8 mouse cellular contexts compared by ENCODE assay signal in genomic region chr17:24351760-24352357, GRCm38 (mm10). TPM values are rescaled to one million over a fixed set of nuclear protein-coding genes. Genes with fewer than 3 reads are reported as not detected.
DNase-seq lines count a peak whose midpoint lies in the region; ATAC-seq lines count a peak whose summit lies in the region.

TSS of gene Abca3 (plus strand) at chr17:24351950.

- peak within 1 kb of the TSS; percentile 87 for H3K9ac ChIP-seq in heart, embryonic 14.5 days (ENCODE audit: low read length)
- H3K9ac ChIP-seq in liver, embryonic 13.5 days = peak within 1 kb of the TSS; percentile 97
- peak within 1 kb of the TSS; percentile 85 for H3K9ac ChIP-seq in stomach, embryonic 16.5 days (ENCODE audit: low read length)

- peak; percentile 98 for DNase-seq in CD4-positive helper T cell, adult 2 months (ENCODE audit: low read depth, low spot score)
- peak; percentile 88 for DNase-seq in fibroblast of lung, adult 2 months (ENCODE audit: low read depth)
- peak; percentile 97 for DNase-seq in kidney, postnatal 14 days
- peak; percentile 91 for DNase-seq in liver, embryonic 13.5 days
- peak; percentile 95 for DNase-seq in neural tube, embryonic 10.5 days (ENCODE audit: extremely low spot score, low spot score)

- peak within 1 kb of the TSS; percentile 96 for H3K4me2 ChIP-seq in heart, embryonic 14.5 days (ENCODE audit: low read length)
- peak within 1 kb of the TSS; percentile 97 for H3K4me2 ChIP-seq in liver, embryonic 13.5 days
- H3K4me2 ChIP-seq in stomach, embryonic 16.5 days (ENCODE audit: low read depth, low read length) = peak within 1 kb of the TSS; percentile 99

- H3K4me3 ChIP-seq in brown adipose tissue, adult 24 weeks (ENCODE audit: insufficient read depth, low read depth, low read length) = peak within 1 kb of the TSS; percentile 72
- peak within 1 kb of the TSS; percentile 73 to 80 for H3K4me3 ChIP-seq in heart, embryonic 14.5 days (ENCODE audit: control insufficient read depth in 1 of 2, insufficient read depth in 1 of 2, low read depth in 1 of 2, low read length in 2 of 2)
- H3K4me3 ChIP-seq in liver, embryonic 13.5 days (replicated peaks) = peak within 1 kb of the TSS; percentile 90
- peak within 1 kb of the TSS; percentile 78 for H3K4me3 ChIP-seq in stomach, embryonic 16.5 days (replicated peaks; ENCODE audit: low read length)

- H3K27me3 ChIP-seq in heart, embryonic 14.5 days (ENCODE audit: control insufficient read depth, insufficient read depth, low read length) = peaks cover 15% of the 10 kb centered on the region
- H3K27me3 ChIP-seq in liver, embryonic 13.5 days = peaks cover 21% of the 10 kb centered on the region
- H3K27me3 ChIP-seq in stomach, embryonic 16.5 days (ENCODE audit: control insufficient read depth, insufficient read depth, low read length) = peaks cover 7% of the 10 kb centered on the region; the same call in 1 of the 2 replicates

- H3K27ac ChIP-seq in brown adipose tissue, adult 24 weeks (replicated peaks; ENCODE audit: low read depth, low read length) = peak within 1 kb of the TSS; percentile 21; the same call in 1 of the 2 replicates
- H3K27ac ChIP-seq in heart, embryonic 14.5 days (replicated peaks in 1 of 2; ENCODE audit: control insufficient read depth in 1 of 2, insufficient read depth in 1 of 2, low read depth in 2 of 2, low read length in 2 of 2) = no peak within 1 kb of the TSS
- peak within 1 kb of the TSS; percentile 98 for H3K27ac ChIP-seq in liver, embryonic 13.5 days
- H3K27ac ChIP-seq in stomach, embryonic 16.5 days (ENCODE audit: low read length) = peak within 1 kb of the TSS; percentile 31; the same call in 1 of the 2 replicates

- no peaks in the 10 kb centered on the region for H3K9me3 ChIP-seq in heart, embryonic 14.5 days (ENCODE audit: control insufficient read depth, low read length)
- no peaks in the 10 kb centered on the region for H3K9me3 ChIP-seq in liver, embryonic 13.5 days (replicated peaks)
- H3K9me3 ChIP-seq in stomach, embryonic 16.5 days (replicated peaks; ENCODE audit: control insufficient read depth, low read length) = no peaks in the 10 kb centered on the region

- under 1% methylated on average over 53 of the region's 55 CpGs for WGBS in heart, embryonic 14.5 days
- WGBS in liver, embryonic 13.5 days (ENCODE audit: insufficient replicate concordance) = under 1% methylated on average over 55 of the region's 55 CpGs
- under 1% methylated on average over 46 of the region's 55 CpGs for WGBS in stomach, embryonic 16.5 days

- H3K4me1 ChIP-seq in brown adipose tissue, adult 24 weeks (ENCODE audit: control insufficient read depth, insufficient read depth, insufficient read length, low read length) = peaks cover 7% of the 10 kb centered on the region
- H3K4me1 ChIP-seq in heart, embryonic 14.5 days (ENCODE audit: control insufficient read depth in 2 of 2, insufficient read depth in 2 of 2, low read length in 2 of 2) = peaks cover 3 to 10% of the 10 kb centered on the region in 2 experiments; a peak in 3 of 4 replicates
- H3K4me1 ChIP-seq in liver, embryonic 13.5 days (replicated peaks) = peaks cover 61% of the 10 kb centered on the region
- H3K4me1 ChIP-seq in stomach, embryonic 16.5 days (ENCODE audit: control insufficient read depth, insufficient read depth, low read length) = no peaks in the 10 kb centered on the region; the same call in 1 of the 2 replicates

- peak; percentile 93 for ATAC-seq in heart, embryonic 14.5 days (ENCODE audit: insufficient number of reproducible peaks, insufficient read depth, low FRiP score, low read depth)
- ATAC-seq in liver, embryonic 13.5 days (ENCODE audit: low read depth) = peak; percentile 85
- peak; percentile 97 for ATAC-seq in stomach, embryonic 16.5 days (ENCODE audit: insufficient read depth, low FRiP score)

- no peaks in the 10 kb centered on the region for H3K36me3 ChIP-seq in heart, embryonic 14.5 days (ENCODE audit: control insufficient read depth, insufficient read depth, low read length)
- H3K36me3 ChIP-seq in liver, embryonic 13.5 days = no peaks in the 10 kb centered on the region; the same call in 1 of the 2 replicates
- H3K36me3 ChIP-seq in stomach, embryonic 16.5 days (ENCODE audit: control insufficient read depth, insufficient read depth, low read length) = no peaks in the 10 kb centered on the region

RNA-seq across cellular contexts. Expression of gene Abca3, which starts in this region (rescaled TPM):
- 6.7 and 8.3 TPM in 2 replicates for polyA plus RNA-seq in brown adipose tissue, adult 24 weeks (2012; ENCODE audit: insufficient read depth, insufficient read length, missing spikeins)
- polyA plus RNA-seq in heart, embryonic 14.5 days (2014; fragmentation: Nextera tagmentation; extraction: Ambion mirVana) = 8.5 and 8.6 TPM in 2 replicates
- 11.4 and 14.8 TPM in 2 replicates for polyA plus RNA-seq in liver, embryonic 13.5 days (2015; fragmentation: Nextera tagmentation; extraction: Ambion mirVana)
- polyA plus RNA-seq in stomach, embryonic 16.5 days (2015; fragmentation: Nextera tagmentation; extraction: Ambion mirVana) = 12.2 and 14.0 TPM in 2 replicates

Comparison
In these comparisons a context has a peak if more than half of its experiments do, and no peak if none do; other contexts are left out.
1. H3K27ac ChIP-seq: peak in brown adipose tissue, adult 24 weeks (single experiment), liver, embryonic 13.5 days (single experiment) and stomach, embryonic 16.5 days (single experiment); none in heart, embryonic 14.5 days (0 of 2).
2. Peak in every context shown above with its lines, with median percentiles within 50 percentile points of each other: DNase-seq, H3K4me3 ChIP-seq, ATAC-seq, H3K4me2 ChIP-seq and H3K9ac ChIP-seq.